Comparison of ENCODE assay signal across 13 mouse cellular contexts in genomic region chr3:9552332-9552731, GRCm38 (mm10). TPM values are rescaled to one million over a fixed set of nuclear protein-coding genes. Genes with fewer than 3 reads are reported as not detected.
DNase-seq lines count a peak whose midpoint lies in the region; ATAC-seq and TF ChIP-seq lines count a peak whose summit lies in the region.
"Had no signal": no experiment of that assay in that cellular context is flagged by ENCODE, and none has a peak within 500 bp of the region (broad histone marks: within the 10 kb centered on the region; RNA-seq: fewer than 3 reads in every experiment).

No protein-coding gene starts in this region.

- H3K9ac ChIP-seq in heart, embryonic 14.5 days (ENCODE audit: low read length), result no peak overlapping the region
- H3K9ac ChIP-seq in midbrain, embryonic 13.5 days (replicated peaks), result no peak overlapping the region
- H3K9ac ChIP-seq in midbrain, embryonic 14.5 days (replicated peaks; ENCODE audit: low read length), result no peak overlapping the region
- no peak overlapping the region for H3K9ac ChIP-seq in liver, embryonic 12.5 days
- no peak overlapping the region for H3K9ac ChIP-seq in forebrain, postnatal 0 days
- H3K9ac ChIP-seq: hindbrain, embryonic 12.5 days; limb, embryonic 12.5 days had no signal

- WGBS in heart, embryonic 14.5 days, result 29% methylated on average over 8 of the region's 8 CpGs
- WGBS in midbrain, embryonic 13.5 days, result 78% methylated on average over 8 of the region's 8 CpGs
- 78% methylated on average over 8 of the region's 8 CpGs for WGBS in midbrain, embryonic 14.5 days
- WGBS in liver, embryonic 12.5 days (ENCODE audit: insufficient replicate concordance), result 45% methylated on average over 8 of the region's 8 CpGs
- 79% methylated on average over 8 of the region's 8 CpGs for WGBS in forebrain, postnatal 0 days

- H3K4me1 ChIP-seq in heart, embryonic 14.5 days (ENCODE audit: control insufficient read depth in 2 of 2, insufficient read depth in 2 of 2, low read length in 2 of 2), result peaks cover 16 to 38% of the 10 kb centered on the region in 2 experiments
- H3K4me1 ChIP-seq in midbrain, embryonic 13.5 days (replicated peaks), result peaks cover 13% of the 10 kb centered on the region
- H3K4me1 ChIP-seq in midbrain, embryonic 14.5 days (ENCODE audit: control insufficient read depth, insufficient read depth, low read length), result peaks cover under 1% of the 10 kb centered on the region; the same call in 1 of the 2 replicates
- peaks cover 56% of the 10 kb centered on the region for H3K4me1 ChIP-seq in liver, embryonic 12.5 days
- peaks cover 8% of the 10 kb centered on the region; the same call in 1 of the 2 replicates for H3K4me1 ChIP-seq in forebrain, postnatal 0 days (ENCODE audit: insufficient read depth)

- H3K4me3 ChIP-seq in heart, embryonic 14.5 days (ENCODE audit: control insufficient read depth in 1 of 2, insufficient read depth in 1 of 2, low read depth in 1 of 2, low read length in 2 of 2), result no peak overlapping the region
- H3K4me3 ChIP-seq in midbrain, embryonic 13.5 days (replicated peaks), result no peak overlapping the region
- H3K4me3 ChIP-seq in midbrain, embryonic 14.5 days (replicated peaks; ENCODE audit: low read depth, low read length), result no peak overlapping the region
- no peak overlapping the region for H3K4me3 ChIP-seq in liver, embryonic 12.5 days
- no peak overlapping the region for H3K4me3 ChIP-seq in forebrain, postnatal 0 days (ENCODE audit: low read depth, low read length)
- H3K4me3 ChIP-seq: erythroblast, embryonic 14.5 days; hindbrain, embryonic 12.5 days; limb, embryonic 12.5 days had no signal

- H3K4me2 ChIP-seq in heart, embryonic 14.5 days (ENCODE audit: low read length), result no peak overlapping the region
- no peak overlapping the region for H3K4me2 ChIP-seq in midbrain, embryonic 13.5 days (replicated peaks)
- no peak overlapping the region for H3K4me2 ChIP-seq in midbrain, embryonic 14.5 days (ENCODE audit: low read length)
- H3K4me2 ChIP-seq in liver, embryonic 12.5 days, result no peak overlapping the region
- no peak overlapping the region for H3K4me2 ChIP-seq in forebrain, postnatal 0 days (ENCODE audit: low read depth)
- H3K4me2 ChIP-seq: hindbrain, embryonic 12.5 days; limb, embryonic 12.5 days had no signal

- no peak for TF ChIP-seq CTCF in forebrain, postnatal 0 days (IDR thresholded peaks at IDR 0.05; ENCODE audit: low read depth)

- H3K9me3 ChIP-seq in heart, embryonic 14.5 days (ENCODE audit: control insufficient read depth, low read length), result no peaks in the 10 kb centered on the region
- H3K9me3 ChIP-seq in midbrain, embryonic 13.5 days, result no peaks in the 10 kb centered on the region
- H3K9me3 ChIP-seq in midbrain, embryonic 14.5 days (ENCODE audit: control insufficient read depth, low read length), result no peaks in the 10 kb centered on the region
- H3K9me3 ChIP-seq in liver, embryonic 12.5 days (replicated peaks), result no peaks in the 10 kb centered on the region
- no peaks in the 10 kb centered on the region for H3K9me3 ChIP-seq in forebrain, postnatal 0 days (ENCODE audit: low read length)
- H3K9me3 ChIP-seq: hindbrain, embryonic 12.5 days; limb, embryonic 12.5 days had no signal

- 0 out of 2 replicates have a peak, but pooled peaks have one; percentile 51 for ATAC-seq in heart, embryonic 14.5 days (ENCODE audit: insufficient number of reproducible peaks, insufficient read depth, low FRiP score, low read depth)
- 0 out of 2 replicates have a peak, but pooled peaks have one; percentile 8 for ATAC-seq in midbrain, embryonic 13.5 days
- ATAC-seq in midbrain, embryonic 14.5 days (ENCODE audit: low FRiP score, low TSS enrichment), result no peak
- ATAC-seq in liver, embryonic 12.5 days, result peak; percentile 44
- no peak for ATAC-seq in forebrain, postnatal 0 days

- no peak for DNase-seq in heart, adult 9 months (ENCODE audit: low spot score in 2 of 2)
- DNase-seq in midbrain, embryonic 14.5 days, result no peak
- no peak for DNase-seq in forebrain, postnatal 0 days
- DNase-seq in layer of hippocampus, adult 9-11 months, result no peak
- DNase-seq in c-Kit-positive CD71-positive TER-119-positive erythroid progenitor cells, embryonic 14.5 days (ENCODE audit: low spot score), result no peak
- DNase-seq: cerebellum, postnatal 14 days; thymus, postnatal 25 days had no signal

- no peaks in the 10 kb centered on the region for H3K27me3 ChIP-seq in heart, embryonic 14.5 days (ENCODE audit: control insufficient read depth, insufficient read depth, low read length)
- H3K27me3 ChIP-seq in midbrain, embryonic 13.5 days, result no peaks in the 10 kb centered on the region
- H3K27me3 ChIP-seq in midbrain, embryonic 14.5 days (ENCODE audit: control insufficient read depth, insufficient read depth, low read length), result no peaks in the 10 kb centered on the region
- H3K27me3 ChIP-seq in liver, embryonic 12.5 days (replicated peaks), result no peaks in the 10 kb centered on the region
- H3K27me3 ChIP-seq in forebrain, postnatal 0 days (ENCODE audit: insufficient read depth, low read length), result no peaks in the 10 kb centered on the region
- H3K27me3 ChIP-seq: hindbrain, embryonic 12.5 days; limb, embryonic 12.5 days had no signal

- H3K36me3 ChIP-seq in heart, embryonic 14.5 days (ENCODE audit: control insufficient read depth, insufficient read depth, low read length), result no peaks in the 10 kb centered on the region
- H3K36me3 ChIP-seq in midbrain, embryonic 13.5 days, result no peaks in the 10 kb centered on the region
- no peaks in the 10 kb centered on the region for H3K36me3 ChIP-seq in midbrain, embryonic 14.5 days (ENCODE audit: control insufficient read depth, insufficient read depth, low read length)
- no peaks in the 10 kb centered on the region for H3K36me3 ChIP-seq in liver, embryonic 12.5 days
- no peaks in the 10 kb centered on the region for H3K36me3 ChIP-seq in forebrain, postnatal 0 days (ENCODE audit: insufficient read depth)
- H3K36me3 ChIP-seq: hindbrain, embryonic 12.5 days; limb, embryonic 12.5 days had no signal

- H3K27ac ChIP-seq in heart, embryonic 14.5 days (replicated peaks in 1 of 2; ENCODE audit: control insufficient read depth in 1 of 2, insufficient read depth in 1 of 2, low read depth in 2 of 2, low read length in 2 of 2), result no peak overlapping the region
- H3K27ac ChIP-seq in midbrain, embryonic 13.5 days, result no peak overlapping the region
- H3K27ac ChIP-seq in midbrain, embryonic 14.5 days (replicated peaks; ENCODE audit: low read depth, low read length), result no peak overlapping the region
- H3K27ac ChIP-seq in liver, embryonic 12.5 days, result no peak overlapping the region
- H3K27ac ChIP-seq in forebrain, postnatal 0 days (ENCODE audit: low read depth, low read length), result no peak overlapping the region
- H3K27ac ChIP-seq: hindbrain, embryonic 12.5 days; limb, embryonic 12.5 days had no signal

RNA-seq across cellular contexts. Expression of gene Zfp704, which starts 57.6 kb away (rescaled TPM):
- polyA plus RNA-seq in heart, embryonic 14.5 days (2014; fragmentation: Nextera tagmentation; extraction: Ambion mirVana), result 8.1 and 9.2 TPM in 2 replicates
- 7.8 and 8.3 TPM in 2 replicates for polyA plus RNA-seq in midbrain, embryonic 13.5 days (2015; fragmentation: Nextera tagmentation; extraction: Ambion mirVana)
- polyA plus RNA-seq in midbrain, embryonic 14.5 days (2014; fragmentation: Nextera tagmentation; extraction: Ambion mirVana), result 14.8 and 14.9 TPM in 2 replicates
- 1.8 and 2.2 TPM in 2 replicates for polyA plus RNA-seq in liver, embryonic 12.5 days (2016; fragmentation: Nextera tagmentation; extraction: Ambion mirVana)
- 63.6 and 70.4 TPM in 2 replicates for total RNA-seq in forebrain, postnatal 0 days (2014; rRNA removed)
- 6.5 and 13.0 TPM in 2 replicates for polyA plus RNA-seq in forebrain, postnatal 0 days (2015; fragmentation: Nextera tagmentation; extraction: Ambion mirVana)

Comparison
In these comparisons a context has a peak if more than half of its experiments do, and no peak if none do; other contexts are left out.
1. ATAC-seq: peak in heart, embryonic 14.5 days (single experiment), midbrain, embryonic 13.5 days (single experiment) and liver, embryonic 12.5 days (single experiment); none in midbrain, embryonic 14.5 days (single experiment) and forebrain, postnatal 0 days (single experiment).